Mouse (Mus musculus) CH12.LX (cell line): ENCODE results near the gene Zfp771.

ENCODE experiments used
- CTCF ChIP-seq, 2 experiments: IDR thresholded peaks in 1 of 2; conservative IDR thresholded peaks in 1 of 2; 2 replicates each; pipeline ENCODE4 v1.5.1; 2011 to 2012; ENCODE audit warnings: low read depth in 2 of 2, low read length in 2 of 2, improper control_type of control experiment in 1 of 2, inconsistent platforms in 1 of 2, mild to moderate bottlenecking in 1 of 2, moderate library complexity in 1 of 2
- GABPA ChIP-seq: IDR thresholded peaks from 2 replicates; pipeline ENCODE4 v1.6.1; 2012; ENCODE audit warnings: low read depth, low read length, improper control_type of control experiment, inconsistent platforms; ENCODE audit not compliant: insufficient replicate concordance

DNA sequence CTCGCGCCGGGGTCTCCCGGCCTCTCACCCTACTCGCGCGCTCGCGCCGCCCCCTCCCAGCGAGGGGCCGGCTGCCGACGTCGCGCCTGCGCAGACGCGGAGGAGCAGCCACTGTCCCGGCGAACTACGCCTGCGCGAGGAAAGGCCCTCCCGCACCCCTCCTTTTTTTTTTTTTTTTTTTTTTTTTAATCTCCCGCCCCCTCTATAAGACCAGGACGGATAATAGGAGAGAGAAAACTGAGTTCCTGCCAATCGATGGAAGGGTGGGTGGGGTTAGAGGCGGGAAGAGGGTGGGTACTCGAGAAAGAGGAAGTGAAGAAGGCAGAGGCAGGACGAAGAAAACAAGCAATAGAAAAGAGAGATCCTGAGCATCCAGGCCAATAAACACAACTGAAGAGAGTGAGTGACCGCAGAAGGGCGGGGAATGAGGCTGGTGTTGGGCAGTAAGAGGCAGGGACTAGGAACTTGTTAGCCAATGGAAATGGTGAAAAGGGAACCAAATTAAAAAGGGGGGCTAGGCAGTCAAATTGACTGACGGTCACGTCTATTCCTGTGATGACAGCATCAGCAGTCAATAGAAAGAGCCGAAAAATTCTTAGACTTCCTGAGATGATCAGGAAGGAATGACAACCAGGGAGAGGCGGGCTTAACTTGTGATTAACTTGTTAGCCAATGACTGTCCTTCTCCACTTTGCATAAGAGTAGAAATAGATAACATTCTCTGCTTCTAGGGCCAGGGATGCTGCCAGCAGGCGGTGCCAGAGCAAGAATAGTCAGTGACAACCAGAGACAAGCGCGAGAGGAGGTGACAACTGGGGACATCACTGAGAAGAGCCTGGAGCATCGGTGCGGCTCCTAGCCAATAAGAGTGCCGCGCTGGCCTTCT lies 35.3 kb upstream of the Zfp771 start, which contains the start of gene Mylpf:
- TF ChIP-seq CTCF (conservative IDR thresholded peaks at IDR 0.05 in 1 of 2, IDR thresholded peaks at IDR 0.05 in 1 of 2; ENCODE audit: low read depth in 2 of 2, low read length in 2 of 2) (peak; percentile 8 to 78; a peak in 2 of 4 replicates), GABPA (no peak)
